Mouse (Mus musculus) thymus, postnatal 0 days (tissue): ENCODE measurements around the gene Klhl22. TPM values are rescaled to one million over a fixed set of nuclear protein-coding genes. Genes with fewer than 3 reads are reported as not detected.

Source experiments
- DNase-seq: peaks from one replicate; pipeline ENCODE4 v3.0.0-alpha.2; 2015; ENCODE audit warnings: low spot score
- polyA plus RNA-seq: library from polyadenylated mRNA; unstranded; fragments of >200 nt; fragmentation: Nextera tagmentation; extraction: Ambion mirVana; gene quantifications from 2 replicates; pipeline ENCODE4 v1.2.1, GENCODE M21; 2015

Gene Klhl22
- polyA plus RNA-seq, 1 experiment from 2014 or later, result 27.6 TPM

DNA sequence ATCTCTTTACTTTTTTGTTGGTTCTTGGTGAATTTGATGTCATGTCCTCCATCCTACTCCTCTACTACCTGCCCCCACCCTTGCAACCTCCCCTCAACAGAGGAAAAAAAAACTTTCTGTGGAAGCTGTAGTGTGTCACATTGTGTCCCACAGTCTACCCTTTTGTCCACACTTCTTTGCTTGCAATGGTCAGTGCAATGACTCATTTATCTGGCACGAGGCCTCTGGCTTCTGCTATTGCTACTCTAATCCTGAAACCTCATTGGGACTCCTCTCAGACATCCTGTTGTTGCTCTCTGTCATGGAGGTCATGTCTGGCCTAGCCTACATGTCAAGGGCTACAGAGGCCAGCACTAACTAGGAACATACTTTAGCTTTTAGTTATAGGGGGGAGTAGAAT, 5.7 kb upstream of the Klhl22 start:
- no peak for DNase-seq

DNA sequence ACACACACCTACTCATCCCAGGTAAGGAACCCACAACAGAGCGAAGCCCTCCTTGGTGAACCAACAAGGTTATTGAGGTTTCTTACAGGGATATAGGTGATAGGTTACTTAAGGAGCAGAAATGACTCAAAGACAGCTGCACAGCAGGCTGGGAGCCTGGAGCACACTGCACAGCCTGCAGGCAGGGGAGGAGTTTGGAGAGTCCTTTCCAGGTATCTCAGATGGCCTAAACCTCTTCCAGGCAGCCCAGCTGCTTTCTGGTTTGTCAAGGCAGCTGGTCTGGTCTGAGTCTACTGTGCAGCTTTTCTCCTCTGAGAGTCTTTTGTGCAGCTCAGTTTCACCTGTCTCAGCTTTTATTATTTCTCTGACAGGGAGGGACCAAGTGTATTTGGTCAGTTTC, 1.7 kb upstream of the Klhl22 start:
- no peak for DNase-seq

DNA sequence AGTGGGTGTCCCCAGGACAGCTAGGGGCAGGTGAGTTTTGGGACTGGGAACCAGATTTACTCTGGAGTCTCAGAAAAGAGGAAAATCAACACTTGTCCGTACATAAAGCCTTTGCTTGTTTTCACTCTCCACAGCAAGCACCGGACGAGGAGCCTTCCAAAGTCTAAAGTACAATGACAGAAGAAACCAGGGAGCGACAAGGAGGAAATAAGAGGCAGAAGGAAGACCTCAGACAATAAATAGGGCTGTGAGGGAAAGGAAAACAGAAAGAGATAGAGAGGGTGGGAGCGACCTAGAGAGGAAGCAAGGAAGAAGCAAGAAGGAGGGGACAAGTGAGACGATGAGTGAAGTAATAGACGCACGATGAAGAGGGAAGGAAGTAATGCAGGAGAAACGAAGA, 516 bp upstream of the Klhl22 start:
- peak; percentile 4 for DNase-seq

GRCm38 (mm10) chr16:17759813-17760321, 449 bp downstream of the Klhl22 start:
- DNase-seq, result peak; percentile 13

DNA sequence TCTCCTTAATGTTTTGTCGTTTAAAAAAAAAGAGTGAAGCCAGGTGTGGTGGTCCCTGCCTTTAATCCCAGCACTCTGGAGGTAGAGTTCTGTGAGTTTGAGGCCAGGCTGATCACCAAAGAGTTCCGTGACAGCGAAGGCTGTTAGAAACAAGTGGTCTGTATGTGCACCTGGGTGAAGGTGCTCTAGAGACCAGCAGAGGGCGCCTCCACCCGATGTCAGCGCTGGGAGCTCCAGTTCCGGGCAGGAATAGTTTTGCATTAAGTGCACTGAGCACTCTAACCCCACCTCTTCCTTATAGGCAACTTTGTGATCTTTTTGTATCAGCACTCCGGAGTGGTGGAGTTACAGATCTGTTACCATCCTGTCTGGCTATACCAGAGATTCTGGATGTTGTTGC, 1.2 kb downstream of the Klhl22 start:
- peak; percentile 51 for DNase-seq

DNA sequence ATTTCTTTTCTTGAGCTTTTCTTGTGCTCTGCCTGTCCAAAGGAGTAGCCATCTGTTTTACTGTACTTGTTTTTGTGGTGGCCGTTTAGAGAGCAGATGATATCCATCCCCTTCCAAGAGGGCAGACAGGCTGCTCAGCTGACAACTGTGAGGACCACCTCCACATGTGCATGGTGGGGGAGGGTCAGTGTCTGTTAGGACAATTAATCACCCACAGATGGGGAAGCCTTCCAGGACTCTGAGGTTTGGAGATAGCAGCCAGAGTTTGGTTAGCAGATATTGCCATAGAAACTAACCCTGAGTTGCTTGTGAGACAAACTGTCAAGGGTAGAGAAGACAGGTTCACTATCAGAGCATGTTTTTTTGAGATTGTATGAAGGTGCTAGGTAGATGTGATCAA, 1.7 kb downstream of the Klhl22 start:
- no peak for DNase-seq

DNA sequence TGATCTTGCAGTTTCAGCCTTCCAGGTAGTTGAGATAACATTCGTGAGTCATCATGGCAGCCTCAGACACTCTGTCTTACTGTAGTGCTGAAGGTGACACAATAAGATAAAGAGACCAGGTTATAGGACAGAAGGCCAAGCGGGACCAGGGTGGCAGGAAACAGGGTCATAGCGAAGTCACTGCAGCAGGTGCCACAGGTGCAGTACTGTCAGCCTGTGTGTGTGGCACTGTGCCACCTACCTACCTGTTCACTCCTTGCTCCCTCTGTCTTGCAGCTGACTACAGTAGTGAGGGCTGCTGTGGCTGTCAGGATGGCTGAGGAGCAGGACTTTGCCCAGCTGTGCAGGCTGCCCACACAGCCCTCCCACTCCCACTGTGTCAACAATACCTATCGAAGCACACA, 4.7 kb downstream of the Klhl22 start:
- DNase-seq, result no peak

GRCm38 (mm10) chr16:17768834-17769233, 9.4 kb downstream of the Klhl22 start:
- no peak for DNase-seq

GRCm38 (mm10) chr16:17771117-17771865, 11.9 kb downstream of the Klhl22 start:
- no peak for DNase-seq

DNA sequence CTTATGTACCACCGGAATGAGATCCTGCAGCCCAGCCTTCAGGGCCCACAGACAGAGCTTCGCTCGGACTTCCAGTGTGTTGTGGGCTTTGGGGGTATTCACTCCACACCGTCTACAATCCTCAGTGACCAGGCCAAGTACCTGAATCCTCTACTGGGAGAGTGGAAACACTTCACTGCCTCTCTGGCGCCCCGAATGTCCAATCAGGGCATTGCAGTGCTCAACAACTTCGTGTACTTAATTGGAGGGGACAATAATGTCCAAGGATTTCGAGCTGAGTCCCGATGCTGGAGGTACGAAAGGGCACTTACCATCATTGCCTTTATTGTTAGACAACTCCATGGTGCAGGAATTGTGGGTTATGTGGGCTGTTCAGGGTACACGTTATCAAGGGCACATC, 17.4 kb downstream of the Klhl22 start:
- DNase-seq, result peak; percentile 21

DNA sequence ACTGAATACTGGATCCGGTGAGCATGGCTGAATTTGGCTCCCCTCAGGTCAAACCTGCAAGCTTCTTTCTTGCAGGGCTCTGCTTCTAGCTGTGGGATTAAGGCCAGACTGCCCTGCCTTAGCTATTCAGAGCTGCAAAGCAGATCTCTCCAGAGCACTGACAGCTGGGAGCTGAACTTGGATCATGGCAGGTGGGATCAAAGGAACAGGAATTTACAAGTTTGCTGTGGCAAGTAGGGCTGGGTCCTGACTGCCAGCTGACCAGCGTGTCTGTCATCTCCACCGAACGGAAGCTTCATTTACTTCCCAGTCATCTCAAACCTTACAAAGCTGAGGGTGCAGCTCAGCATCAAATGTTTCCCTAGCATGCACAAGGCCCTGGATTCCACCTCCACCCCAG, 18.8 kb downstream of the Klhl22 start:
- DNase-seq, result no peak

DNA sequence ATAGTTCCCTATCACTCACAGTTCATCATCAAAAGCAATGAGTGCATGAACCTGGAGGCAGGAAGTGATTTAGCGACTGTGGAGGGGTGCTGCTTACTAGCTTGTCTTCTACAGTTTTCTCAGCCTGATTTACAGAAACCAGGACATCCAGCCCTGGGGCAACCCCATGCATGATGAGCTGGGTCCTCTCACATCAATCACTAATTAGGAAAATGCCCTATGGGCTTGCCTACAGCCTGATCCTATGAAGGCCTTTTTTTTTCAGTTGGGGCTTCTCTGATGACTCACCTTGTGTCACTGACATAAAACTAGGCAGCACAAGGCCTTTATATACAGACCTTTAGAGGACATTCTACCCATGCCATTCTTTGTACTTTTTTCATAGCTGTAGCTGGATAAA, 20.3 kb downstream of the Klhl22 start:
- no peak for DNase-seq

- DNase-seq, result no peak
Measured at GRCm38 (mm10) chr16:17785337-17785736, 25.9 kb downstream of the Klhl22 start.

DNA sequence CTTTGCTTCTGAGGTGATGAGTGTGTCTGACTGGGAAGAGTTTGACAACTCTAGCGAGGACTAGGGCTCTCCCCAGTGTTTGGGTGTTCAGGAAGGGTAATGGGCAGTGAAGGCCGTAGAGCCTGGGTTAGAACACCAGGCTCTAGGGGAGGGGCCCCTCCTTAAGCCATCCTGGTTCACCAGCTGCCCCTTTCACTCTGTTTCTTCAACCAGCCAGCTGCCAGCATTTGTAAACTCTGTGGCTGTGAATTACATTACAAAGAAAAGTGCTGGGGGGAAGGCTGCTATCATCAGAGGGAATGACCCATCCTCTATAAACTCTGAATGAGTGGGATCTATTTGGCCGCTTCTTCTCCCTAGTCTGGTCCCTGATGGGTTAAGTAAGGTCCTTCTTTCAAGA, 33.3 kb downstream of the Klhl22 start:
- DNase-seq, result no peak

DNA sequence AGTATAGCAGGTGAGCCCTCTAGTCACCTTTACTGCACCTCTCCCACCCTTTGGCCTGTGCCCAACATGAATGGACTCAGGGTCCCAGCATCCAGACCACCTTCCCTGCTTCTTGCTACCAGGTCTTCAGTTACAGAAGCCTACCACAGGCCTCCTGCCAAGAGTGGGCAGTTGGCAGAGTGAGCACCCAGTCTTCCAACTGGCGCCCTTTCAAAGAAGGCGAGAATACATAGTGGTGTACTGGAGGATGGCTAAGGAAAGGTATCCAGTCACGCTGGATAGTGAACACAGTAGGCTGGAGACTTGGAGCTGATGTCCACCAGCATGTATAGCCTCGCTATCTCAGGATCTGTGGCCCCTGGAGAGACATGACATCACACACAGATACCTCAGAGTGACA, 34.6 kb downstream of the Klhl22 start:
- DNase-seq, result no peak

DNA sequence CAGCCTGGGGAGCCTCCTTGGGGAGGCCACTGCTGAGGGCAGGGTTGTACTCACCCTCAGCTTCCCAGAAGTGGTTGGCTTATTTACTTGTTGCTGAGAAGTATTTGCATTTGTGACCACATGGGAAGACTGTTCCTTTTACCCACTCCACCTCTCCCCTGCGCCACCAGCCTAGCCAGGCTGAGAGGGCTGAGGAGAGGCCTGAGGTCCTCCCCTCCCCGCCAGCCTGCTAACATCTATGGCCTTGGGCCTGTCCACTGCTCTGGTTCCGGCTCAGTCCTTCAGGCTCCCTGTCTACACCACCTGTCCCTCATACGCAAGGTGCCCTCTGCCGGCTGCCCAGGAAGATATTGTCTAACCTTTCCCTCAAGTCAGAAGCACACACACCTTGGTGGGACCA, 36.2 kb downstream of the Klhl22 start:
- no peak for DNase-seq

- DNase-seq, result no peak
Measured at GRCm38 (mm10) chr16:17796519-17796918, 37.1 kb downstream of the Klhl22 start.

- no peak for DNase-seq
Measured at GRCm38 (mm10) chr16:17796971-17797811, 37.8 kb downstream of the Klhl22 start, which contains the start of gene Scarf2. Gene Scarf2 (plus strand): TSS chr16:17797282.

DNA sequence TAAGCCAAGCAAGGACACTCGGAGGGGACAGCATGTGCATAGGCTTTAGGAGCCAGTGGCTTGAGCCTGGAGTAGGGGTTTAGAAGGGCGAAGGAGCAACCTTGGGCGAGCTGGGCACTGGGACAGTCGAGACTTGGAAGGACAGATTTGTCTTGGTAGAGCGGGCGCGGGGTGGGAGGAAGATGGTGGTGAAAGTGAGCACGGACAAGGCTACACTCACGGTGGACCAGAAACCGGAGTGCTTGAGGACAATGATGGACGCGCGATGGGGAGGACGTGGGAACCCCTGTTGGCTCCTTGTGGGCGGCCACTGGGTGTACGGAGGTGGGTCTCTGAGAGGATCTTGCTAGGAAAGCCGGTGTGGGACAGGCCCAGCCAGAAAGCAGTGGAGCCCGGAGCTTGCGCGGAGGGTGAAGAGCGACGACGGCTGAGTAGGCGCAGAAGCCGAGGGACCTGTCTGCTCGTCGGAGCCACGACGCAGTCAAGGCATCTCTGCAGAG, 38.4 kb downstream of the Klhl22 start:
- DNase-seq, result no peak

- DNase-seq, result no peak
Measured at GRCm38 (mm10) chr16:17798321-17799180, 39.1 kb downstream of the Klhl22 start.

GRCm38 (mm10) chr16:17799584-17799983, 40.2 kb downstream of the Klhl22 start:
- DNase-seq, result no peak
